Mouse (Mus musculus): Measurements from ENCODE around the gene Abcb8. TPM values are rescaled to one million over a fixed set of nuclear protein-coding genes. Genes with fewer than 3 reads are reported as not detected.

Abcb8 gene
- total RNA-seq, 2 experiments from 2014 or later: 35.9 to 45.5 TPM

DNA sequence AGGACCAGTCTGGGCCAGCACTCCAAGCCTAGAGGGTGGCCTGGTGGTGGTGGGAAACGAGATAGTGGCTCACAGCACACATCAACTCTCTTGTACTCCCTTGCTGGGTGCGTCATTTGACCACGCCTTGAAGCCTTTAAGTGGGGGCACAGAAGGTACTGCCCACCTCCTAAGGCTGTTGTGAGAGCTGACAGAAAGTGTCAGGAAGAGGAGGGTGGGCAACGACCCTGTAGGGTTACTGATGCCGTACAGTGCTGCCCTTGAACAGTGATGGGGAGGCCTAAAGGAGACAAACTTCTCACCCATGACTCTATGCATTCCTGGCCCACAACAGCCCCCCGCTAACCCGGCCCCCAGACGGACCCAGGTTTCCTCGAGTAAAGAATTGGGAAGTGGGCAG is 27.0 kb upstream of the Abcb8 start:
- DNase-seq: no peak

DNA sequence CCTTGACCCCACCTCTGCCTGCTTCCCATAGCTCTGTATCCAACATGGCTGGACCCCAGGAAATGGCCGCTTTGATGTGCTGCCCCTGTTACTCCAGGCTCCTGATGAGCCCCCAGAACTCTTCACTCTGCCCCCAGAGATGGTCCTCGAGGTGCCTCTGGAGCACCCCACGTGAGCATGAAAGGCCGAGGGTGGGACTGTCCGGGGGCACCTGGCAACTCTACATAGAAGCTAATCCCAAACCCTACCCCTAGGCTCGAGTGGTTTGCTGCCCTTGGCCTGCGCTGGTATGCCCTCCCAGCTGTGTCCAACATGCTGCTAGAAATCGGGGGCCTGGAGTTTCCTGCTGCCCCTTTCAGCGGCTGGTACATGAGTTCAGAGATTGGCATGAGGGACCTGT is 23.7 kb upstream of the Abcb8 start:
- DNase-seq: no peak

DNA sequence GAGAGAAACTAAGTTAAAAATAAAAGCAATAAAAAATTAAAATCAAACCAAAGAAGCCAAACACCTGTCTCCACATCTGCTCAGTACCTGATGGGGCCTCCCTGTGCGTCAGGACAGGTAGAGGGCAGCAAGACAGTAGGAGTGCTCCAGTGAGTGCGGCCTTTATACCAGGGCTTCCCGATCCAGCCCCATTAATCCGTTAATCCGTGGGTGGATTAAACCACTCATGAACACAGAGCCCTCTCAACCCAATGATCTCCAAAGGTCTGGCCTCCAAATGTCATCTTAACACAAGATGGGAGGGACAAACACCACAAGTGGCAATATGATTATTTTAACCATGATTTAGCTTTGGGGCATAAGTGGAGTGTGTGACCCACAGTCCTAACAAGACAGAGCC is 19.7 kb upstream of the Abcb8 start:
- DNase-seq: no peak

GRCm38 (mm10) chr5:24374216-24374615 is 19.2 kb upstream of the Abcb8 start:
- DNase-seq: no peak

DNA sequence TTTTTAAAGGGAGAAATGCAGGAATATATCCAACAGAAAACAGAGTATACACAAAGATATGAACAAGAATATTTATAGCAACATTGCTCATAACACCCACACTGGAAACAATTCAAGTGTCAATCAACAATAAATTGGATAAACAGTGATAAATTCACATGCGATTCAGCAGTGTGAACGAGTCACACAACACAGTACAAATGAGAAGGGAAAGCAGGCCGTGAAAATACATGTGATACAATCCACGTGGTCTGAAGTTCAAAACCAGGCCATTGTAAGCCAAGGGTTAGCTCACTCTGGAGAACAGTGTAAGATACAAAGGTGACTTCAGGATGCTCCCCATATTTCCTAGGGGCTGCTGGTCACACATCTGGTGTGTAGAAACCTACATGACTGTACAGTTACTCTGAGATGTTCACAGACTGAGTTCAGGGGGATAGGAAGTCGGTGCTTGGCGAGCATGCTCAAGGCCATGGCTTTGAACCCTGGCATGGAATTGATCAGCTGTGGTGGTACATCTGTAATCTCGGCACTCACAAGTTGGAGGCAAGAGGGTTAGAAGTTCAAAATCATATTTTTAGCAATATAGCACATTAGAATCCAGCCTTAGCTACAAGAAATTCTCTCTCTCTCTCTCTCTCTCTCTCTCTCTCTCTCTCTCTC is 18.7 kb upstream of the Abcb8 start:
- no peak for DNase-seq

DNA sequence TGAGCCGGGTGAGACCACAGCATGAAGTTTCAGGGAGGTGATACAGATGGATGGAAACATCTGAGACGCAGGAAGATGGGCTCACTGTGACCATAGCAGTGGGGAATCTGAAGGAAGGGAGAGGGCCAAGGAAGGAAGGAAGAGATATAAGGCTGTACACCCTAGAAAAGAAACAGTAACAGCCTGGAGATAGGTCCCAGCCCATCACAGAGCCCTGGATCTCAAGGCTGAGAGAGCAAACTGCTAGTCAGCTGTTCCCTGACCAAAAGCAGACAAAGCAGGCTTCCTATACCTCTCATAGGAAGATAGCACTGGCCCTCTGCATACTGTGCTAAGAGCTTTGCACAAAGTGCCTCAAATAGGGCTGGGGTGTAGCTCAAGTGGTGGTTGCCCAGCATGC is 14.8 kb upstream of the Abcb8 start:
- DNase-seq: no peak

DNA sequence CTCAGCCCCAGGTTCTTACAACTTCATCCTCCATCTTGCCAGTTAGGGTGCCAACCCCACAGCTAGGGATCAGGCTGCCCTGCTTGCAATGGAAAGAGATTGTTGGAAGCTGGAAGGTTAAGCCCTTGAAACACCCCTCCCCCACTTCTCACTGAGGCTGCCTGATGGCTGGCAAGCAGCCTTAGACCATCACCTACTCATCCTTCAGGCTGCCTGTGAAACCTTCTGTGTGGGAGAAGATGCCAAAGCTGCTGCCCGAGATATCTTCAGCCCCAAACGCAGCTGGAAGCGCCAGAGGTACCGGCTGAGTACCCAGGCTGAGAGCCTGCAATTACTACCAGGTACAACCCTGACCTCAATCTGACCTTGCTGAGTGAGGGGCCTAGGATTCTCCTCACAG is 14.0 kb upstream of the Abcb8 start:
- DNase-seq: no peak

- no peak for DNase-seq
Measured at GRCm38 (mm10) chr5:24380499-24380898, 13.0 kb upstream of the Abcb8 start.

- DNase-seq: no peak
Measured at GRCm38 (mm10) chr5:24381486-24381885, 12.0 kb upstream of the Abcb8 start.

DNA sequence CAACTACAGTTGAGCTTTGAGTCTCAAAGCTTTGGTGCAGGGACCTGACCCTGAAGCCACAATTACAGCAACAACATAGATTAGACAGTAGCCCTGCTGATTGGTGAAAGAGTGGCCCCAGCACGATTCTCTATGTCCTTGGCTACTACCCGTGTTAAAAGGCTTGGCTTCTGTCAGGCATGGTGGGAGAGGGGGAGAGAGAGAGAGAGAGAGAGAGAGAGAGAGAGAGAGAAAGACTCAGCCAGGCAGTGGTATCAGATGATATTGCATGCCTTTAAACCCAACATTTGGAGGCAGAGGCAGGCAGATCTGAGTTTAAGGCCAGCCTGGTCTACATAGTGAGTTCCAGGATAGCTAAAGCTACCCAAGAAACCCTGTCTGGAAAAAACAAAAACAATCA is 11.5 kb upstream of the Abcb8 start:
- no peak for DNase-seq

- peak; percentile 81 for DNase-seq
Measured at GRCm38 (mm10) chr5:24383026-24383859, 10.2 kb upstream of the Abcb8 start.

- no peak for DNase-seq
Measured at GRCm38 (mm10) chr5:24384407-24384806, 9.1 kb upstream of the Abcb8 start.

DNA sequence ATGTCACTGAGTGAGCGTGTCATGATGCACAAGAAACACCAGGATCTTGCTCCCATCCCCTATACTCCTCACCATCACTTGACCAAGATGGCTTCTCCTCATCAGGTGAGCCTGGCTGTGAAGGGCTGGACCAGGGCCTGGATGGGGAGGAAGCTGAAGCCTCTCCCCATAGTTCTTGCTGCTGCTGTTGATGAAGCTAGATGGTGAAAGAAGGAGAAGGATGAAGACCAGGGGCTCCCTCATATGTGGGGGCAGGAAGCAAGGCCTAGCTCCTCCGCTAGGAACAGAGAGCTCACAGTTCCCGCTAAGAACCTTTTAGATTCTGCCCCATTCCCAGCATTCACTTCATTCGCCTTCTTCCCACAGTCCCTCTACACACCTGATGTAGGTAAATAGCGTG is 8.1 kb upstream of the Abcb8 start:
- no peak for DNase-seq

- DNase-seq: no peak
Measured at GRCm38 (mm10) chr5:24385887-24386550, 7.4 kb upstream of the Abcb8 start.

DNA sequence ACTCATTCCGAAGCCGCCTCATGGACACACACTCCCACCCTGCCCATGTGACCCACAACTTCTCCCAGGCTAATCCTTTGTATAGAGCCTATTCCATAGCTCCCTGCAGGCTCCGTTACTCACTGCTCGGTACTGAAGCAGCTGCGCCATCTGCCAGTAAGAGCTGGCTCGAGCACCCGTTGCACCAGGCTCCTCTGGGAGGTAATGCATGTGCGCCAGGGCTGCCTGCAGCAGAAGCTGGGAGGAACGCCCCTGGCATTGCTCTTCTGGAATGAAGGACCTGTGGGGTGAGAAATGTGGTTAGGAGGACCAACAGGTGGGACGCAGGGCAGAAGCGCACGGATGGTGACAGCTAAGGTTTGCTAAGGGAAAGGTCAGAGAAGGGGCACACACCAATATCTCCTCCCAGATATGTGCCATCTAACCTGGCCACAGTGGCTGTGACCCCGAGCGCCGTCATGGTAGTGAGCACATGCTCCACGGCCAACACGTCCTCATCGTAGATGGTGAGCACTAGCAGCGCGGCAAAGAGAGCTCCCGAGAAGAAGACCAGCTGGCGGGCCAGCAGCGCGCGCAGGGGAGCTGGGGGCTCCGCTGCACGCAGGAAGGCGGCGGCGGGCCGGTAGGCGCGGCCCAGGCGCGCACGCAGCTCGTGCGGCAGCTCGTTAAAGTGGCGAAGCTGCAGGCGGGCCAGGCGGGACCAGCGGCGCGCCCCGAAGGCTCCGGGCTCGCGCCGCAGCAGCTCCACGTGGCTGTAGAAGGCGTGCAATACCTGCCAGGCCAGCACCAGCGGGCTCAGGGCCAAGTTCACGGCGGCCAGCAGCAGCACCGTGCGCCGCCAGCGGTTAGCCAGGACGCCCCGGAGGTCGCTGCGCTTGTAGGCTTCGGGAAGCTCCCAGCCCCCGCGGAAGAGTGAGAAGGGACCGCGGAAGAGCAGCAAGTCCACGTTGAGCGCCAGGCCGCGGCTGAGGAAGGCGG is 5.9 kb upstream of the Abcb8 start:
- peak; percentile 65 for DNase-seq

- DNase-seq: no peak
Measured at GRCm38 (mm10) chr5:24388246-24388915, 5.1 kb upstream of the Abcb8 start.

GRCm38 (mm10) chr5:24389011-24389657 is 4.3 kb upstream of the Abcb8 start:
- DNase-seq: no peak

- no peak for DNase-seq
Measured at GRCm38 (mm10) chr5:24389658-24390020, 3.8 kb upstream of the Abcb8 start.

- DNase-seq: no peak
Measured at GRCm38 (mm10) chr5:24391864-24392263, 1.6 kb upstream of the Abcb8 start, which contains the start of gene Atg9b. TSS of gene Atg9b (minus strand) at chr5:24392143.

DNA sequence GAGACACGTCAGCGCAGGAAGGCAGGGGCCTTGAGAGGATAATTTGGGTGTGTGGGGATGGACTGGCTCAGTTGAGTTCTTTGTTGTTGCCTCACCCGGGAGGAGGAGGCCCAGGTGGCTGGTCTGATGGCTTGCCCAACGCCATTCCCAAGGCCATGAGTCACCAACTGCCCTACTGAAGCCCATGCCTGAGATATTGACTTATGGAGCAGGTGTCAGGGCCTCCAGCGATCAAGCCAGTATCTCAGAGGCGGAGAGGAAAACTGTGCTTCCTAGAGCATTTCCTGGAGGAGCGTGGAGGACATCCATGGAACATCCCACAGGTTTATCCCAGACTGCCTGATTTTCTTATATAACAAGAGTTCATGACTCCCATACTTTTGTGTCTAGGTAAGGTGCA is 739 bp upstream of the Abcb8 start:
- no peak for DNase-seq
